Mouse (Mus musculus) cerebellum, adult (tissue): ENCODE measurements around the gene Ldlr.
A peak's percentile ranks its signal among the peaks of the same experiment; 100 is the strongest.
"Not testable (repeated sequence)": the region's sequence is repeated elsewhere in the genome, so short reads cannot be mapped to it uniquely, and the experiment has no call there.

ENCODE experiments used
- ATAC-seq: cut with Nextera tagmentation; 2 replicates; pipeline ENCODE4 v1.9.2; 2017; ENCODE audit warnings: mild to moderate bottlenecking, moderate library complexity, mixed read lengths; ENCODE audit not compliant: insufficient number of reproducible peaks, low FRiP score, low TSS enrichment

Ldlr gene

GRCm38 (mm10) chr9:21754003-21754402 is 30.7 kb downstream of the Ldlr start:
- ATAC-seq = peak; percentile 67

DNA sequence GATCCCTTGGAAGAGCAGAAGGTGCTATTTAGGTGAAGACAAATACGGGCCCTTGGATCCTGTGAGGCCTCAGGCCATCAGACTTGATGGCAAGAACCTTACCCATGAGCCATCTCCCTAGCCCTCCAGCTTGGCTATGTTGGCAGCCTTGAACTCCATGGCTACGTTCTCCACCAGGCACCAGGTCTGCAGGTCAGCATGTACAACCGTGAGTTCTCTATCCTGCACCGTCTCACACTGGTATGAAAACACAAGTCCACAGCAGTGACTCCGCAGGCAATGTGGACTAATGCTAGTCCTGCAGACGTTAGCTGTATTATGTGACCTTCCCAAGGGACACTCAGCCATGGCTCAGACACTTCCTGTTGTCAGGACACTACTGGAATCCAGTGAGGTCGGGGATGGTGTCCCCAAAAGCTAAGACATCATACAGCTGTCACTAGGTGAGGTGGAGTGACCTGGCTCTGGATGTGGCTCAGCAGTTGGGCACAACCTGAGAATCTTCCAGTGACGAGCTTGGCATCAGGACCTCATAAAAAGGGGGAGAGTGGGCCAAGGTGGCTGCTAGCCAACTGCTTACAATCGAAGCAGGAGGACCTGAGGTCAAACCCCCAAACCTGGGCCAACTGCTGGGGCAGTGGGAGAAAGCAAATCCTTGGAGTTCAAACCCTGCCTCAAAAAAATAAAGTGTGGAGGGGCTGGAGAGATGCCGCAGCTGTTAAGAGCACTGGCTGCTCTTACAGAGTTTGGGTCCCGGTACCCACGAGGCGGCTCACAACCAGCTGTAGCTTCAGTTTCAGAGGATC is 31.4 kb downstream of the Ldlr start:
- ATAC-seq = no peak

- no peak for ATAC-seq
Observed at GRCm38 (mm10) chr9:21758576-21759529, 35.6 kb downstream of the Ldlr start.

GRCm38 (mm10) chr9:21759718-21760117 is 36.4 kb downstream of the Ldlr start:
- 0 out of 2 replicates have a peak, but pooled peaks have one; percentile 3 for ATAC-seq

DNA sequence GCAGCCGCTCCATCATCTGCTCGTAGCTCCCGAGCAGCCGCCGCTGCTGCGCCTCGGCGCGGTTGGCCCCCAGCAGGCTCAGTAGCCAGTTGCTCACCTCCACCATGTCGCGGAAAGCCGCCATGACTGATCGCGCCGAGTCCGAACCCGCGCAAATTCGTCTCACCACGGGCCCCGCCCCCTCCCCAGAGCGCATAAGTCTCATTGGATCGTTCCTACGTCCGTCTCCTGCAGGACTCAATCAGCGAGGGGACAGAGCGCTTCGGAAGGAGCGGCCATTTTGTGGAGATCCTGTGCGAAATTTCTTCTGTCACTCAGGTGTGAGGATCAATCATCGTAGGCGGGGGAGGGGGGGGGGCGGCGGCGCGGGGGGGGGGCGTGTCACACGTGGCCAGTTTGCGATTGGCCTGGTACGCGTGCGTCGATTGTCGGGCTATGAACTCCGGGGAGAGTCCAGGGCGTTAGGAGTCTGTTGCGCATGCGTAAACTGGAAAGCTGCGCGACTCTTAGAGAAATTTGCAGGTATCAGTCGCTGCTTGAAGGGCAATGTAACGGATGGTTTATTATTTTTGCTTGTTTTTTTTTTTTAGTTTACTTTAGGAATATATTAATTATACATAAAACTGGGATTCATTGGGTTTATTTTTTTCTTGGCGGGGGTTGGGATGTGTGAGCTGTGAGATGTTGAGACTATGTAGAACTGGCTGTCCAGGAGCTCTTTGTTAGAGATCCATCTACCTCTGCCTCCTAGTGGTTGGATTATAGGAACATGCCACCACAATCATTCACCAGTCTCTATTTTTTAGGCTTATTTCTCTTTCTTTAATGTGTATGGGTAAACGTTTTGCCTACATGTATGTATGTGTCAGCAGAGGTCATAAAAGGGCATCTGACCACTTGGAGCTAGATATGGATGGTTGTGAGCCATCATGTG is 37.1 kb downstream of the Ldlr start, which contains the start of gene Spc24:
Gene Spc24, minus strand, starts transcription at position 149 of the 934 bp plus-strand sequence.
- peak; percentile 95 for ATAC-seq

DNA sequence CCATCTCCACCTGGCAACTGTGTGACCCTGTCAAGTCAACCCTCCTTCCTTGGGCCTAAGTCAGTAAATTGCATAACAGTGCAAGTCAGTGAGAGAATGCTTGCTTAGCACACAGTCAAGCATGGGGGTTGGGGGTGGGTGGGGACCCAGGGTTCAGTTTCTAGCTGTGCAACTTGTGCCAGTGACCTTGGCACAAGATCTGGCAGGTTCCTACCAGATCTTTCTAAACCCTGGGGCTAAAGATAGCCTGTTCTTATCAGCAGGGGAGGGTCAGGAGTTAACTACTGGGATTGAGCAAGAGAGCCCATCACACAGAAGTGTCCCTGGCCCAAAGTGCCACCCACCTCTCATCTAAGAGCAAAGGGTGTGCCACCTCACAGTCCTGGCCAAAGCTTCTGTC is 38.9 kb downstream of the Ldlr start:
- no peak for ATAC-seq

- ATAC-seq = no peak
Observed at GRCm38 (mm10) chr9:21764084-21764999, 41.1 kb downstream of the Ldlr start.

DNA sequence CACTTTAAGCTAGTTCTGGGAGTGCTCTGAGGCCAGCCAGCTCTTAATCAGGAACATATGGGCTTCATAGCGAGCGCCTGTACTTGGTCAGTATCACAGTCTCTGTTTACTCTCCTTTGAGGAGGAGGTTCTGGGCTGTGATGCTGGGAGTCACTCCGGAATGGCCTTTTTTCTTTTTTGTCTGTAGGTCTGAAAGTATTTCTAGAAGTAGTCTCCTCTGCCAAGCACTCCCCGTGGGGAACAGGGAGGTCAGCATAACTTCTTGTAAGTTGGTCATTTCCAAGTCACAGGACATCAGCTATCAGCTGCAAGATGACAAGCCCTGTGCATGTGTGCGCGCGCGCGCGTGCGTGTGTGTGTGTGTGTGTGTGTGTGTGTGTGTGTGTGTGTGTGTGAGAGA is 44.6 kb downstream of the Ldlr start:
- ATAC-seq = peak; percentile 82

DNA sequence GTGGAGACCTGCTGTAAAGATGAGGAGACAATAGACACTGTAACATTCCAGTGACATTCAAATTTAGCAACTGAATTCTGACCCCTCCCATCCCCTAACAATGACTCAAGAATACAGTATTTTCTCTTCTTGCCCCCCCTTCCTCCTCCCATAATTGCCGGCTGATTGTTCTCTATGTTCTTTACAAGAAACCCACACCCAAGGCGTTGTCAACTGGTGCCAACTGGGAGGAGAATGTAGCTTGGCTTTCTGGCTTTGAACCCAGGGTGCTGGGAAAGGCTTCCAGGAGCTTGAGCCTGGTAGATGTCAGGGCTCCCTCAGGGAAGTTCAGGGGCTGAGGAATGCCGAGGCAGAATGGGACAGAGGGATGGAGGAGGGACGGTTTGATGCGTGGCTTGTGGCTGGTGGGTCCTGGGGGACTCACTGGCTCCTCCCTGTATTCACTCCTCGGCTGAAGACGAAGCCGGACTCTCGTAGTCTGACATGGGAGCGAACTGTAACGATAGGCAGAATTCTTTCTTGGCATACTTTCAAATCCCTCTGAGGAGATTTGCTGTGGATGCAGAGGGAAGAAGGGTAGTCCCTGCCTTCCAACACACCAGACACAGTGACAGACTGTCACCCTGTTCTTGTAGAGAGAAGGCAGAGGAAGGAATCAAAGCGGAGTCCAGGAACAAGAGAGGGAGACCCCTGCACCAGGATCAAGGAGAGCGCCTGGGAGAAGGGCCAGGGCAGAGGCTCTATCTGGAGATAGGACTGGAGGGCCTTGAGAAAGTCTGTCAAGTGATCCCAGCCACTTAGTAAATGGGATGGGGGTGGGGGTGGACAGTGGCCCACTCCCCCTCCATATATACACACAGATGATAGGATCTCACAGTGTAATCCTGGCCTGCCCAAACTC is 45.5 kb downstream of the Ldlr start:
- peak; percentile 11; the same call in 1 of the 2 replicates for ATAC-seq

GRCm38 (mm10) chr9:21769558-21770183 is 46.4 kb downstream of the Ldlr start:
- ATAC-seq = no peak

DNA sequence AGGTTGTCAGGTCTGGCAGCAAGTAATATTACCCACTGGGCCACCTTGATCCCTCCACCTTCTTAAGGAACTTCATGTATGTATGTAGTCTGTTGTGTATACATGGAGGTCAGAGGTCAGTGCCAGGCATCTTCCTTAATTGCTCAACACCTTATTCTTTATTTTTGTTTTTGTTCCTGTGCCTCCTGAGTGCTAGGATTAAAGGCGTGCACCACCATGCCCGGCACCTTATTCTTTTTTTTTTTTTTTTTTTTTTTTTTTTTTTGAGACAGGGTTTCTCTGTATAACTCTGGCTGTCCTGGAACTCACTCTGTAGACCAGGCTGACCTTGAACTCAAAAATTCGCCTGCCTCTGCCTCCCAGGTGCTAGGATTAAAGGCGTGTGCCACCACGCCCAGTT is 50.1 kb downstream of the Ldlr start:
- not testable (repeated sequence) for ATAC-seq

DNA sequence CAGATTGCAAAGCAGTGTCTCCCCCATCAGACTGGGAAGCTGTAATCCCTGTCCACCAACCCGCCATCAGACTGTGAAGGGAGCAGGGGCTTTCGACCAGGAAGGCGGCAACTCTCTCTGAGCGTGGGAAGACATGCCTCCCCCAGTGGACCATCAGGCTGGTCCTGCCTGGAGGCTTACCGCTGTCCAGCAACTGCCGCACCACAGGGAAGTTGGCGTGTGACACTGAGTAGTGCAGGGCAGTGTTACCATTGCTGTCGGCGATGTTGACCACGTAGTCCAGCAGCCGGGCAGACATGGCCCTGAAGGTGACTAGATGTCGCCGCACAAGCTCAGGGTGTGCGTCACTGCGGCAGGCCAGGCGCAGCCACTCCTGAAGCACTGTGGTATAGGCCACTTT is 51.1 kb downstream of the Ldlr start:
- ATAC-seq = no peak

GRCm38 (mm10) chr9:21777726-21778125 is 54.4 kb downstream of the Ldlr start:
- ATAC-seq = no peak

DNA sequence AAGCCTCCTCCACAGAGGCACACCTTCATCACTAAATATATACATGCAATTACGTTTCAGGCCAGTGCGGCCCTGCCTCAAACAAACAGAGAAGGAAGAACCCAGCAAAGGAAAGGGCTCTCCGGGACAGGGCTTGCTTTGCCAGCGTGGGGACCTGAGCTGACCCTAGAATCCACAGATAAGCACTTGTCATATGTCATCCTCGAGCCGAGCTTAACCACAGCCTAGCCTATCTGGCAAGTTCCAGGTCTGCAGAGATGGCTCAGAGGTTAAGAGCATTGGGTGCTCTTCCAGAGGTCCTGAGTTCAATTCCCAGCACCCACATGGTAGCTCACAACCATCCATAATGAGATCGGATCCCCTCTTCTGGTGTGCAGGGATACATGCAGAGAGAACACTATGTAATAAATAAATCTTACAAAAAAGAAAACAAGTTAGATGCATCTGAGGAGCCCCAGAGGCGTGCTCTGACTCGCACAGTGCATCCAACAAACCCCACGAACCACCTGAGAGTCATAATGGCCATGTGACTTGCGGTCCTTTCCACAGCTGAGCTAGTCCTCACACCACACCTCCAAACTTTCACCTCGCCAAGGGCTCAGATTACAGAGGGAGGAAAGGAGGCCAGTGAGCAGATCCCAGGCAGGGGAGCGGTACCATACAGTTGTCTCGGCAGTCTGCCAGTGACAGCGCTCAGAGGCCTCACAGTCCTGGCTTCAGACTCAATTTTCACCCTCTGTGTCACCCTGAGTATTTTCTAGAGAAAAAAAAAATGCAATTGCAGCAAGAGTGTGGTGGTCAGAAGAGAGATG is 58.6 kb downstream of the Ldlr start:
- no peak for ATAC-seq

DNA sequence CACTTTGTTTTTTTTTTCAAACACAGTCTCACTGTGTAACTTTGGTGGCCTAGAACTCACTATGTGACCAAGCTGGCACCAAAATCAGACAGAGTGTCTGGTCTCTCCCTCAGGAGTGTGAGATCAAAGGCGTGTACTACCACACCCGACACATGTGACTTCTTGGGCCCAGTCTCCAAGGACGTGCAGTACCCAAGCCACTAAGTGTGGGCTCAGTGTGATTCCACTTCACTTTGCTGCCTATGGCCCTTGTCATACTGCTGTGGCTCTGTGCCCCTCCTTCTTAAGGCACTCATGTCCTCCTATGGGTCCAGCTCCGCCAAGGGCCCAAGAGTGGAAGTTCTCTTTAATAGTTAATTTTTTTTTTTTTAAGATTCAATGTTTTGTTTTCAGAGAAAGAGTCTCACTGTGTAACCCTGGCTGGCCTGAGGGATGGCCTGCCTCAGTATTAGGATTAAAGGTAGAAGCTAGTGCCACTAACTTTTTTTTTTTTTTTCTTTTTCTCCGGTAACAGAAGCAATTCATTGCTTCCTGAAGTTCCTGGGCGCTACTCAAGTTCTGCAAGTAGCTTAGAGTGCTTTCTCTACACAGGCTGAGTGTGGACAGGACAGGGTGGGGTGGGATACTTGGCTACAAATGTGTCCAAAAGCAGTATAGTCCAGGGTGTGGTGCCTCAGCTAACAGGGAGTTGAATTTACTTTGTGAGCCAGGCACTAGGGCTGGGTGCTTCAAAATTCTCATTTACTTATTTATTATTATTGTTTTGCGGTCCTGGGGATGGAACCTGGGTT is 61.4 kb downstream of the Ldlr start:
- no peak for ATAC-seq

GRCm38 (mm10) chr9:21786309-21786708 is 63.0 kb downstream of the Ldlr start:
- ATAC-seq = not testable (repeated sequence)
